Mouse (Mus musculus): ENCODE data around the gene Rfx4.

Rfx4 gene

GRCm38 (mm10) chr10:84949684-84950010, 193.8 kb downstream of the Rfx4 start:
- ChIA-PET CTCF (no interaction called here), POLR2A (no interaction called here)

GRCm38 (mm10) chr10:84950384-84950783, 194.5 kb downstream of the Rfx4 start:
- CTCF ChIA-PET = no interaction called here
- POLR2A ChIA-PET = interaction anchor here in 1 of 4 experiments (0.7 to 0.8 kb wide), 2 partner anchors 41 to 328 kb away, joined by 3 read pairs; partner anchors contain the start of gene Polr3b

GRCm38 (mm10) chr10:84954236-84954635, 198.4 kb downstream of the Rfx4 start:
- POLR2A ChIA-PET = interaction anchor here in 1 of 4 experiments (2.2 kb wide), 1 partner anchor 9 kb away, joined by 8 read pairs; no protein-coding TSS in a partner anchor

More at GRCm38 (mm10) chr10:84954236-84954635, 198.4 kb downstream of the Rfx4 start:
- CTCF ChIA-PET = interaction anchor here in 1 of 4 experiments (1.0 kb wide), 1 partner anchor 30 kb away, joined by 3 read pairs; no protein-coding TSS in a partner anchor
